ENCODE assay signal across 11 mouse cellular contexts in the genomic region with DNA sequence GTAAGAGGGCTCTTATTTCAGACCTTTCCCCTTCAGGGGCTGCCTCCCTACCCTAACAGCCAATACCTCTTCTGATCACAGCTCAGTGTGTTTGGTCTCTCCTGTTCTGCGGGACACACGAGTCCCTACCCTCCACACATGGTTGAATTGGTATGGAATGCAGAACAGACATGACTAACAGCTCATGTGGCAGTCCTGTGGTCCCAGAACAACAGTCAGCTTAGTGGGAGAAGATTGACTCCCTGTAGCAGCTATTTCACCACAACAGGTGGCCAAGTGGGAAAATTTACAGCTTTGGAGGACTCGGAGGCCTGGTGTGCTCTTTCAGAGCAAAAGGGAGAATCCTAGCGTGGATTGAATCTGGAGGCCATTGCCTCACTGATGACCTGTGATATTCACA.
"Had no signal": no experiment of that assay in that cellular context is flagged by ENCODE, and none has a peak within 500 bp of the region (broad histone marks: within the 10 kb centered on the region; RNA-seq: fewer than 3 reads in every experiment).

No protein-coding gene starts in this region.

- H3K27ac ChIP-seq: intestine, embryonic 15.5 days; left cerebral cortex, adult 2 months; liver, embryonic 12.5 days; liver, embryonic 15.5 days; neural tube, embryonic 12.5 days; neural tube, embryonic 15.5 days; stomach, embryonic 15.5 days had no signal

- H3K4me1 ChIP-seq: liver, embryonic 12.5 days; neural tube, embryonic 15.5 days; stomach, embryonic 15.5 days had no signal

- H3K9ac ChIP-seq: intestine, embryonic 15.5 days; liver, embryonic 12.5 days; liver, embryonic 15.5 days; neural tube, embryonic 12.5 days; neural tube, embryonic 15.5 days; stomach, embryonic 15.5 days had no signal

- H3K36me3 ChIP-seq: intestine, embryonic 15.5 days; liver, embryonic 12.5 days; liver, embryonic 15.5 days; neural tube, embryonic 12.5 days; neural tube, embryonic 15.5 days; stomach, embryonic 15.5 days had no signal

- H3K4me2 ChIP-seq: intestine, embryonic 15.5 days; liver, embryonic 12.5 days; liver, embryonic 15.5 days; neural tube, embryonic 12.5 days; neural tube, embryonic 15.5 days; stomach, embryonic 15.5 days had no signal

- DNase-seq: kidney, adult 11 months; lung, adult 2 months; right cerebral cortex, postnatal 25 days; spleen, adult 18-20 months had no signal

- ATAC-seq: liver, embryonic 12.5 days had no signal

- H3K4me3 ChIP-seq: intestine, embryonic 15.5 days; left cerebral cortex, adult 2 months; liver, embryonic 12.5 days; liver, embryonic 15.5 days; neural tube, embryonic 12.5 days; neural tube, embryonic 15.5 days; stomach, embryonic 15.5 days had no signal

- H3K27me3 ChIP-seq: intestine, embryonic 15.5 days; liver, embryonic 12.5 days; liver, embryonic 15.5 days; neural tube, embryonic 15.5 days; stomach, embryonic 15.5 days had no signal

- H3K9me3 ChIP-seq: intestine, embryonic 15.5 days; liver, embryonic 12.5 days; liver, embryonic 15.5 days; neural tube, embryonic 12.5 days; neural tube, embryonic 15.5 days; stomach, embryonic 15.5 days had no signal
